29 mouse cellular contexts compared by ENCODE assay signal in the genomic region with DNA sequence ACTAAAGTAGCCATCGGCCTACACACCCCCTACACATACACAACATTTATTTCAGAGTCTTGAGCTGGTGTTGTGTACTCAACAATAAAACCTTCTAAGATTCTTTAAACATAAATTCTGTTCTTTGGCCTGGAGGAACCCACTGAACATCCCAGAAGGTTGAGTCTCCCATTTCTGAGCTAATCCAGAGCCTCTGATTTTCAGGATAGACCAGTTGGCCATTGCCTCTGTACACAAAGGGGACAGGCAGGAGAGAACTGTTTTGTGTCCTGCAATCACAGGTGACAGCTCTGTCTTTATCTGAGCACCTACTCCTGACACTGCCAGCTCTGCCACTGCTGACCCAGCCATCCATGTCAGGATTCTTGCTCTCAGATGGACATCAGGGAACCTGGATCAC. TPM values are rescaled to one million over a fixed set of nuclear protein-coding genes. Genes with fewer than 3 reads are reported as not detected.
A peak's percentile ranks its signal among the peaks of the same experiment; 100 is the strongest.
DNase-seq lines count a peak whose midpoint lies in the region; ATAC-seq lines count a peak whose summit lies in the region.
"Had no signal": no experiment of that assay in that cellular context is flagged by ENCODE, and none has a peak within 500 bp of the region (broad histone marks: within the 10 kb centered on the region; RNA-seq: fewer than 3 reads in every experiment).

No protein-coding gene starts in this region.

- H3K4me3 ChIP-seq in embryonic facial prominence, embryonic 14.5 days (ENCODE audit: low read depth, low read length), result no peak overlapping the region
- H3K4me3 ChIP-seq in stomach, embryonic 15.5 days (replicated peaks), result no peak overlapping the region
- H3K4me3 ChIP-seq: embryonic facial prominence, embryonic 12.5 days; forebrain, embryonic 10.5 days; forebrain, embryonic 13.5 days; gastrocnemius, adult 2 months; heart, embryonic 13.5 days; hindbrain, embryonic 10.5 days had no signal

- H3K4me1 ChIP-seq in embryonic facial prominence, embryonic 14.5 days (ENCODE audit: control insufficient read depth, insufficient read depth, low read length), result no peaks in the 10 kb centered on the region
- H3K4me1 ChIP-seq in stomach, embryonic 15.5 days, result no peaks in the 10 kb centered on the region; the same call in 1 of the 2 replicates
- H3K4me1 ChIP-seq: embryonic facial prominence, embryonic 12.5 days had no signal

- H3K27me3 ChIP-seq in embryonic facial prominence, embryonic 14.5 days (replicated peaks; ENCODE audit: control insufficient read depth, insufficient read depth, low read length), result no peaks in the 10 kb centered on the region
- H3K27me3 ChIP-seq in stomach, embryonic 15.5 days (replicated peaks), result no peaks in the 10 kb centered on the region
- H3K27me3 ChIP-seq: CH12.LX; embryonic facial prominence, embryonic 12.5 days; forebrain, embryonic 13.5 days had no signal

- no peak overlapping the region for H3K4me2 ChIP-seq in embryonic facial prominence, embryonic 14.5 days (ENCODE audit: low read depth, low read length)
- H3K4me2 ChIP-seq in stomach, embryonic 15.5 days, result no peak overlapping the region
- H3K4me2 ChIP-seq: embryonic facial prominence, embryonic 12.5 days; forebrain, embryonic 13.5 days; heart, embryonic 13.5 days; hindbrain, embryonic 14.5 days had no signal

- no peaks in the 10 kb centered on the region for H3K36me3 ChIP-seq in embryonic facial prominence, embryonic 14.5 days (ENCODE audit: control insufficient read depth, insufficient read depth, low read length)
- H3K36me3 ChIP-seq in stomach, embryonic 15.5 days, result no peaks in the 10 kb centered on the region
- H3K36me3 ChIP-seq: embryonic facial prominence, embryonic 12.5 days; forebrain, embryonic 10.5 days; G1E; heart, embryonic 13.5 days; hindbrain, embryonic 10.5 days had no signal

- DNase-seq in heart, adult 11 months, result peak; percentile 71
- no peak for DNase-seq in heart, postnatal 4 days
- DNase-seq in embryonic facial prominence, embryonic 14.5 days (ENCODE audit: low spot score), result no peak
- no peak for DNase-seq in neural tube, embryonic 10.5 days (ENCODE audit: extremely low spot score, low spot score)
- DNase-seq in right cerebral cortex, postnatal 14 days, result no peak
- DNase-seq: adrenal gland, postnatal 10 days; adrenal gland, postnatal 36 days; B cell, adult 2 months; cerebellum, adult 18-20 months; cerebellum, adult 9-10 months; cerebellum, postnatal 14 days; gastrocnemius, adult 2 months; gastrocnemius, postnatal 14 days; heart, adult 18-20 months; heart, postnatal 14 days had no signal

- no peak for ATAC-seq in embryonic facial prominence, embryonic 14.5 days (ENCODE audit: low read depth)
- ATAC-seq in stomach, embryonic 15.5 days (ENCODE audit: insufficient read depth, low FRiP score, low read depth), result no peak
- ATAC-seq: forebrain, embryonic 13.5 days; forebrain, embryonic 16.5 days; hindbrain, postnatal 0 days; inflammation-experienced regulatory T-cells, adult 6 months; intestine, embryonic 16.5 days; Patski had no signal

- peak overlapping the region; percentile 17; the same call in 1 of the 2 replicates for H3K27ac ChIP-seq in embryonic facial prominence, embryonic 14.5 days (replicated peaks; ENCODE audit: low read depth, low read length)
- peak overlapping the region; percentile 54; the same call in 1 of the 2 replicates for H3K27ac ChIP-seq in stomach, embryonic 15.5 days
- H3K27ac ChIP-seq: embryonic facial prominence, embryonic 12.5 days; forebrain, embryonic 10.5 days; forebrain, embryonic 13.5 days; gastrocnemius, adult 2 months; heart, embryonic 13.5 days; hindbrain, embryonic 10.5 days; hindbrain, embryonic 14.5 days; hindbrain, postnatal 0 days had no signal

- H3K9ac ChIP-seq in embryonic facial prominence, embryonic 14.5 days (ENCODE audit: low read depth, low read length), result no peak overlapping the region
- H3K9ac ChIP-seq in stomach, embryonic 15.5 days, result no peak overlapping the region
- H3K9ac ChIP-seq: embryonic facial prominence, embryonic 12.5 days; forebrain, embryonic 13.5 days; heart, embryonic 13.5 days; hindbrain, embryonic 14.5 days had no signal

- no peaks in the 10 kb centered on the region for H3K9me3 ChIP-seq in embryonic facial prominence, embryonic 14.5 days (ENCODE audit: control insufficient read depth, low read length)
- H3K9me3 ChIP-seq in stomach, embryonic 15.5 days, result no peaks in the 10 kb centered on the region
- H3K9me3 ChIP-seq: embryonic facial prominence, embryonic 12.5 days; forebrain, embryonic 10.5 days; forebrain, embryonic 13.5 days; heart, embryonic 13.5 days; hindbrain, embryonic 10.5 days had no signal

- 97% methylated on average over 1 of the region's 1 CpGs for WGBS in embryonic facial prominence, embryonic 14.5 days
- WGBS in stomach, embryonic 15.5 days, result 84% methylated on average over 1 of the region's 1 CpGs

RNA-seq across cellular contexts. Expression of a gene that starts 8.8 kb away (rescaled TPM):
- total RNA-seq in heart, postnatal 4 days (2021), result under 1 TPM; 0.67 to 0.70 TPM
- polyA plus RNA-seq in embryonic facial prominence, embryonic 14.5 days (2014; fragmentation: Nextera tagmentation; extraction: Ambion mirVana), result 0.92 and 1.0 TPM in 2 replicates
- 0.76 and 0.81 TPM in 2 replicates for polyA plus RNA-seq in stomach, embryonic 15.5 days (2015; fragmentation: Nextera tagmentation; extraction: Ambion mirVana)
- polyA plus RNA-seq: G1E had no signal
